Mouse (Mus musculus) embryonic facial prominence, embryonic 12.5 days (tissue): Measurements from ENCODE around the gene Apoh. TPM values are rescaled to one million over a fixed set of nuclear protein-coding genes. Genes with fewer than 3 reads are reported as not detected.

ENCODE experiments used
- ATAC-seq: fragments of 200-750 bp; cut with Nextera tagmentation; 2 replicates; pipeline ENCODE4 v1.8.0; 2017; ENCODE audit not compliant: insufficient number of reproducible peaks, insufficient read depth, low FRiP score, low TSS enrichment
- H3K27ac ChIP-seq: fragments of 300-500 bp; sonication (generic); 2 replicates; pipeline ENCODE4 v1.5.1; 2016; ENCODE audit warnings: mild to moderate bottlenecking
- H3K27me3 ChIP-seq: fragments of 300-500 bp; sonication (generic); 2 replicates; pipeline ENCODE4 v1.6.1; 2016; ENCODE audit warnings: mild to moderate bottlenecking, moderate library complexity
- H3K36me3 ChIP-seq: fragments of 300-500 bp; sonication (generic); 2 replicates; pipeline ENCODE4 v1.6.1; 2016; ENCODE audit warnings: mild to moderate bottlenecking
- H3K4me1 ChIP-seq: fragments of 300-500 bp; sonication (generic); 2 replicates; pipeline ENCODE4 v1.6.1; 2016
- H3K4me2 ChIP-seq: fragments of 300-500 bp; sonication (generic); replicated peaks from 2 replicates; pipeline ENCODE4 v1.6.1; 2016; ENCODE audit warnings: mild to moderate bottlenecking, moderate library complexity
- H3K4me3 ChIP-seq: fragments of 300-500 bp; sonication (generic); 2 replicates; pipeline ENCODE4 v1.5.1; 2016; ENCODE audit warnings: mild to moderate bottlenecking
- H3K9ac ChIP-seq: fragments of 300-500 bp; sonication (generic); 2 replicates; pipeline ENCODE4 v1.6.1; 2016; ENCODE audit warnings: mild to moderate bottlenecking, moderate library complexity
- H3K9me3 ChIP-seq: fragments of 300-500 bp; sonication (generic); 2 replicates; pipeline ENCODE4 v1.6.1; 2016; ENCODE audit warnings: mild to moderate bottlenecking, moderate library complexity
- WGBS: fragments of 180-500 bp; shearing (Covaris S2); methylation state at CpG from one replicate; pipeline ENCODE4 v1.1.7; 2016; 5-methylcytosine and 5-hydroxymethylcytosine counted together
- polyA plus RNA-seq: library from polyadenylated mRNA; unstranded; fragments of >200 nt; fragmentation: Nextera tagmentation; extraction: Ambion mirVana; gene quantifications from 2 replicates; pipeline ENCODE4 v1.2.1, GENCODE M21; 2016

Apoh gene
- polyA plus RNA-seq: 0.46 TPM in 1 of 2 replicates, not detected in the other

GRCm38 (mm10) chr11:108342781-108343768 is at the start of gene Apoh:
Gene Apoh (plus strand): TSS chr11:108343354.
- ATAC-seq: peak; percentile 30; the same call in 1 of the 2 replicates
- Histone ChIP-seq H3K27me3 (0 out of 2 replicates have a peak, but pooled peaks cover 6% of the 10 kb centered on the region), H3K27ac (peak within 1 kb of the TSS; percentile 73), H3K4me2 (peak within 1 kb of the TSS; percentile 100), H3K9me3 (no peaks in the 10 kb centered on the region), H3K4me1 (0 out of 2 replicates have a peak, but pooled peaks cover 3% of the 10 kb centered on the region), H3K9ac (peak within 1 kb of the TSS; percentile 75), H3K36me3 (no peaks in the 10 kb centered on the region), H3K4me3 (peak within 1 kb of the TSS; percentile 78)
- WGBS: under 1% methylated on average over 75 of the region's 75 CpGs

GRCm38 (mm10) chr11:108293843-108294242 is 49.3 kb upstream of the Apoh start:
- Histone ChIP-seq H3K4me1 (no peaks in the 10 kb centered on the region), H3K4me2 (no peak overlapping the region), H3K27me3 (0 out of 2 replicates have a peak, but pooled peaks cover 2% of the 10 kb centered on the region), H3K9ac (no peak overlapping the region), H3K9me3 (no peaks in the 10 kb centered on the region), H3K36me3 (no peaks in the 10 kb centered on the region), H3K27ac (no peak overlapping the region), H3K4me3 (no peak overlapping the region)
- no peak for ATAC-seq
- WGBS: 61% methylated on average over 3 of the region's 3 CpGs

- H3K9me3 ChIP-seq: no peaks in the 10 kb centered on the region
- no peak overlapping the region for H3K27ac ChIP-seq
- WGBS: 88% methylated on average over 12 of the region's 12 CpGs
- no peak overlapping the region for H3K4me3 ChIP-seq
- no peaks in the 10 kb centered on the region for H3K36me3 ChIP-seq
- H3K4me2 ChIP-seq: no peak overlapping the region
- H3K27me3 ChIP-seq: 0 out of 2 replicates have a peak, but pooled peaks cover 3% of the 10 kb centered on the region
- ATAC-seq: no peak
- no peak overlapping the region for H3K9ac ChIP-seq
- H3K4me1 ChIP-seq: no peaks in the 10 kb centered on the region; the same call in 1 of the 2 replicates
Measured at GRCm38 (mm10) chr11:108294305-108294813, 48.8 kb upstream of the Apoh start.

GRCm38 (mm10) chr11:108295373-108295772 is 47.8 kb upstream of the Apoh start:
- no peak overlapping the region for H3K4me3 ChIP-seq
- H3K36me3 ChIP-seq: no peaks in the 10 kb centered on the region
- H3K27ac ChIP-seq: no peak overlapping the region
- H3K4me2 ChIP-seq: no peak overlapping the region
- 0 out of 2 replicates have a peak, but pooled peaks cover 3% of the 10 kb centered on the region for H3K27me3 ChIP-seq
- ATAC-seq: no peak
- H3K9ac ChIP-seq: no peak overlapping the region
- H3K4me1 ChIP-seq: peaks cover 5% of the 10 kb centered on the region
- no peaks in the 10 kb centered on the region for H3K9me3 ChIP-seq

- no peak overlapping the region for H3K27ac ChIP-seq
- whole genome bisulfite sequencing: 53% methylated on average over 8 of the region's 8 CpGs
- 0 out of 2 replicates have a peak, but pooled peaks cover 3% of the 10 kb centered on the region for H3K27me3 ChIP-seq
- H3K9ac ChIP-seq: no peak overlapping the region
- no peak overlapping the region for H3K4me2 ChIP-seq
- H3K4me1 ChIP-seq: peaks cover 17% of the 10 kb centered on the region
- no peaks in the 10 kb centered on the region for H3K36me3 ChIP-seq
- no peaks in the 10 kb centered on the region for H3K9me3 ChIP-seq
- H3K4me3 ChIP-seq: no peak overlapping the region
- ATAC-seq: no peak
Measured at GRCm38 (mm10) chr11:108297956-108298355, 45.2 kb upstream of the Apoh start.

GRCm38 (mm10) chr11:108299913-108300312 is 43.2 kb upstream of the Apoh start:
- no peak overlapping the region for H3K27ac ChIP-seq
- H3K4me2 ChIP-seq: no peak overlapping the region
- no peaks in the 10 kb centered on the region for H3K36me3 ChIP-seq
- no peaks in the 10 kb centered on the region for H3K9me3 ChIP-seq
- WGBS: 78% methylated on average over 10 of the region's 10 CpGs
- H3K4me3 ChIP-seq: no peak overlapping the region
- peaks cover 19% of the 10 kb centered on the region for H3K4me1 ChIP-seq
- ATAC-seq: no peak
- H3K9ac ChIP-seq: no peak overlapping the region
- H3K27me3 ChIP-seq: 0 out of 2 replicates have a peak, but pooled peaks cover 3% of the 10 kb centered on the region

- H3K27ac ChIP-seq: no peak overlapping the region
- H3K4me3 ChIP-seq: no peak overlapping the region
- H3K9me3 ChIP-seq: no peaks in the 10 kb centered on the region
- H3K4me2 ChIP-seq: no peak overlapping the region
- no peaks in the 10 kb centered on the region for H3K36me3 ChIP-seq
- no peak overlapping the region for H3K9ac ChIP-seq
- peaks cover 19% of the 10 kb centered on the region for H3K4me1 ChIP-seq
- H3K27me3 ChIP-seq: 0 out of 2 replicates have a peak, but pooled peaks cover 3% of the 10 kb centered on the region
- WGBS: 69% methylated on average over 1 of the region's 1 CpGs
- no peak for ATAC-seq
Measured at GRCm38 (mm10) chr11:108300443-108300842, 42.7 kb upstream of the Apoh start.

- no peaks in the 10 kb centered on the region for H3K36me3 ChIP-seq
- no peak overlapping the region for H3K27ac ChIP-seq
Measured at GRCm38 (mm10) chr11:108301036-108301435, 42.1 kb upstream of the Apoh start.

GRCm38 (mm10) chr11:108301796-108302490 is 41.2 kb upstream of the Apoh start:
- Histone ChIP-seq H3K27ac (no peak overlapping the region), H3K4me1 (peaks cover 19% of the 10 kb centered on the region), H3K4me2 (no peak overlapping the region), H3K36me3 (no peaks in the 10 kb centered on the region), H3K9me3 (no peaks in the 10 kb centered on the region), H3K9ac (no peak overlapping the region), H3K4me3 (no peak overlapping the region), H3K27me3 (0 out of 2 replicates have a peak, but pooled peaks cover 3% of the 10 kb centered on the region)
- ATAC-seq: no peak
- 49% methylated on average over 10 of the region's 10 CpGs for WGBS

More at GRCm38 (mm10) chr11:108301036-108301435, 42.1 kb upstream of the Apoh start:
- H3K9me3 ChIP-seq: no peaks in the 10 kb centered on the region
- WGBS: 85% methylated on average over 6 of the region's 6 CpGs
- H3K4me3 ChIP-seq: no peak overlapping the region
- H3K9ac ChIP-seq: no peak overlapping the region
- H3K27me3 ChIP-seq: 0 out of 2 replicates have a peak, but pooled peaks cover 3% of the 10 kb centered on the region
- H3K4me2 ChIP-seq: no peak overlapping the region
- H3K4me1 ChIP-seq: peaks cover 19% of the 10 kb centered on the region
- no peak for ATAC-seq

- WGBS: 95% methylated on average over 4 of the region's 4 CpGs
- H3K36me3 ChIP-seq: no peaks in the 10 kb centered on the region
- H3K9ac ChIP-seq: no peak overlapping the region
- H3K4me3 ChIP-seq: no peak overlapping the region
- H3K4me2 ChIP-seq: no peak overlapping the region
- no peaks in the 10 kb centered on the region for H3K9me3 ChIP-seq
- 0 out of 2 replicates have a peak, but pooled peaks cover 1% of the 10 kb centered on the region for H3K27me3 ChIP-seq
- H3K27ac ChIP-seq: no peak overlapping the region
- peaks cover 19% of the 10 kb centered on the region for H3K4me1 ChIP-seq
- ATAC-seq: no peak
Measured at GRCm38 (mm10) chr11:108303787-108304186, 39.4 kb upstream of the Apoh start.

- Histone ChIP-seq H3K36me3 (no peaks in the 10 kb centered on the region), H3K27ac (no peak overlapping the region), H3K4me3 (no peak overlapping the region), H3K4me1 (peaks cover 5% of the 10 kb centered on the region; the same call in 1 of the 2 replicates), H3K9me3 (no peaks in the 10 kb centered on the region), H3K4me2 (no peak overlapping the region), H3K27me3 (no peaks in the 10 kb centered on the region), H3K9ac (no peak overlapping the region)
- 86% methylated on average over 7 of the region's 7 CpGs for WGBS
- no peak for ATAC-seq
Measured at GRCm38 (mm10) chr11:108307258-108307657, 35.9 kb upstream of the Apoh start.
